Mouse (Mus musculus) E14TG2a.4 (cell line): ENCODE data around the gene Gad2.

Experiments
- H3K27me3 ChIP-seq: 2 replicates; pipeline ENCODE4 v1.6.1; 2014; ENCODE audit warnings: low read length, control low read depth; ENCODE audit not compliant: insufficient read depth
- H3K36me3 ChIP-seq: 2 replicates; pipeline ENCODE4 v1.6.1; 2014; ENCODE audit warnings: low read length, control low read depth; ENCODE audit not compliant: insufficient read depth
- H3K4me1 ChIP-seq: replicated peaks from 2 replicates; pipeline ENCODE4 v1.6.1; 2014; ENCODE audit warnings: low read depth, low read length, control low read depth
- H3K4me3 ChIP-seq: replicated peaks from 2 replicates; pipeline ENCODE4 v1.5.1; 2014; ENCODE audit warnings: mild to moderate bottlenecking, low read length
- H3K9me3 ChIP-seq: 2 replicates; pipeline ENCODE4 v1.6.1; 2014; ENCODE audit warnings: low read length, control low read depth
- CTCF ChIP-seq: conservative IDR thresholded peaks from 2 replicates; pipeline ENCODE4 v1.5.1; 2014; ENCODE audit warnings: low read length
- NANOG ChIP-seq: IDR thresholded peaks from 2 replicates; pipeline ENCODE4 v1.6.1; 2014; ENCODE audit warnings: borderline replicate concordance, low read length, mixed read lengths
- POU5F1 ChIP-seq: IDR thresholded peaks from 2 replicates; pipeline ENCODE4 v1.6.1; 2014; ENCODE audit warnings: low read length, borderline replicate concordance

Gad2 gene

DNA sequence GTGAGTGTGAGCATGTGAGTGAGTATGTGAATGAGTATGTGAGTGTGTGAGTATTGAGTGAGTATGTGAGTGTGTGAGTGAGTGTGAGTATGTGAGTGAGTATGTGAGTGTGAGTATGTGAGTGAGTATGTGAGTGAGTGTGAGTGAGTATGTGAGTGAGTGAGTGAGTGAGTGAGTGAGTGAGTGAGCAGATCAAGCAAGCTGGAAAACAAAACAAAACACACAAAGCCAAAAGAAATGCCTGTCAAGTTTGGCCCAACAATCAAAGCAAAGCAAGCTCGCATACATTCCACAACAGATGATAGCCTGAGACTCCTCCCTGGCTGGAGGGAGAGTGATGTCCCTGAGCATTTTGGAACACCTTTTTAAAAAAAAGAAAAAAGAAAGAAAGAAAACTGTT, 118.4 kb downstream of the Gad2 start:
- Histone ChIP-seq H3K4me3 (no peak overlapping the region), H3K36me3 (no peaks in the 10 kb centered on the region), H3K4me1 (no peaks in the 10 kb centered on the region), H3K9me3 (peaks cover 42% of the 10 kb centered on the region), H3K27me3 (peaks cover under 1% of the 10 kb centered on the region)
- TF ChIP-seq CTCF (no peak), POU5F1 (no peak)

- Histone ChIP-seq H3K27me3 (peaks cover 4% of the 10 kb centered on the region), H3K36me3 (no peaks in the 10 kb centered on the region), H3K4me3 (no peak overlapping the region), H3K4me1 (no peaks in the 10 kb centered on the region), H3K9me3 (peaks cover 38% of the 10 kb centered on the region)
- TF ChIP-seq POU5F1, result no peak
- TF ChIP-seq NANOG, result no peak
- TF ChIP-seq CTCF, result no peak
Measured at GRCm38 (mm10) chr2:22741222-22741621, 119.2 kb downstream of the Gad2 start.
